Mouse (Mus musculus): ENCODE data around the gene Prss30. TPM values are rescaled to one million over a fixed set of nuclear protein-coding genes. Genes with fewer than 3 reads are reported as not detected.

The Prss30 gene
- total RNA-seq, 2 experiments from 2014 or later: not detected

Small RNA genes lying within 50 kb of the gene (microRNA-seq; reads per million reads assigned to microRNA genes)
- 0 reads per million in 2 experiments for gene Gm27700

Other genes with a start within 250 kb of the Prss30 start
- gene Paqr4, start 239.7 kb downstream of the Prss30 start, total RNA-seq (2021): 10 to 100 TPM; 52.0 to 53.6 TPM
- gene Kremen2, start 234.7 kb downstream of the Prss30 start, total RNA-seq (2021): under 1 TPM; 0.30 to 0.52 TPM
- gene Flywch1, start 209.0 kb downstream of the Prss30 start, total RNA-seq (2021): 100 to 1,000 TPM; 390 to 405 TPM
- gene Flywch2, start 194.5 kb downstream of the Prss30 start, total RNA-seq (2021): 1 to 10 TPM; 8.6 to 8.7 TPM
- 100 to 1,000 TPM; 509 to 565 TPM for gene Srrm2, start 190.0 kb downstream of the Prss30 start, total RNA-seq (2021)
- 100 to 1,000 TPM; 355 to 375 TPM for gene Elob, start 151.4 kb downstream of the Prss30 start, total RNA-seq (2021)
- gene Prss33, start 144.5 kb downstream of the Prss30 start, total RNA-seq (2021): under 1 TPM in 1 of 2 experiments, not detected in 1; 0.41 TPM
- not detected for gene Prss32, start 136.7 kb downstream of the Prss30 start, total RNA-seq (2021)
- gene Prss41, start 136.4 kb downstream of the Prss30 start, total RNA-seq (2021): 1 to 10 TPM in 1 of 2 experiments, under 1 TPM in 1; 0.89 to 2.4 TPM
- not detected for gene Prss21, start 112.5 kb downstream of the Prss30 start, total RNA-seq (2021)
- gene Dcpp1, start 99.7 kb downstream of the Prss30 start, total RNA-seq (2021): not detected
- gene Dcpp2, start 99.7 kb downstream of the Prss30 start, total RNA-seq (2021): not detected
- gene Dcpp3, start 63.1 kb downstream of the Prss30 start, total RNA-seq (2021): not detected
- not detected for gene Sbp, start 38.9 kb downstream of the Prss30 start, total RNA-seq (2021)
- not detected for gene Sbpl, start 25.3 kb downstream of the Prss30 start, total RNA-seq (2021)
- not detected for gene Prss22, start 17.5 kb upstream of the Prss30 start, total RNA-seq (2021)
- not detected for gene Prss27, start 57.6 kb upstream of the Prss30 start, total RNA-seq (2021)
- gene Kctd5, start 92.9 kb upstream of the Prss30 start, total RNA-seq (2021): 10 to 100 TPM; 23.2 to 25.0 TPM
- gene Pdpk1, start 170.4 kb upstream of the Prss30 start, total RNA-seq (2021): 100 to 1,000 TPM; 104 to 113 TPM
- gene Amdhd2, start 183.2 kb upstream of the Prss30 start, total RNA-seq (2021): 10 to 100 TPM; 31.0 to 31.7 TPM
- 1,000 to 10,000 TPM; 1,141 to 1,201 TPM for gene Atp6v0c, start 189.1 kb upstream of the Prss30 start, total RNA-seq (2021)
- 10 to 100 TPM; 54.2 to 57.6 TPM for gene Tbc1d24, start 225.0 kb upstream of the Prss30 start, total RNA-seq (2021)
- 1 to 10 TPM; 7.5 to 9.9 TPM for gene Ntn3, start 229.0 kb upstream of the Prss30 start, total RNA-seq (2021)
- 1 to 10 TPM; 7.3 to 8.5 TPM for gene Tedc2, start 240.3 kb upstream of the Prss30 start, total RNA-seq (2021)